Mouse (Mus musculus) olfactory bulb, adult 2 months (tissue): ENCODE data around the gene Gabbr2.

Source experiments
- CTCF ChIP-seq: fragments of 200-500 bp; IDR thresholded peaks from 2 replicates; pipeline ENCODE4 v1.5.1; 2012; ENCODE audit warnings: low read depth, mild to moderate bottlenecking, low read length, moderate library complexity; ENCODE audit not compliant: insufficient read depth
- POLR2A ChIP-seq: fragments of 200-500 bp; IDR thresholded peaks from 2 replicates; pipeline ENCODE4 v1.6.1; 2012; ENCODE audit warnings: mild to moderate bottlenecking, low read depth, low read length, moderate library complexity; ENCODE audit not compliant: insufficient read depth

- no peak for TF ChIP-seq CTCF
- TF ChIP-seq POLR2A, result no peak
Observed at GRCm38 (mm10) chr4:46829656-46830055, 162.0 kb downstream of the Gabbr2 start.
